Mouse (Mus musculus) heart, embryonic 13.5 days (tissue): ENCODE measurements around the gene Bcl7a. TPM values are rescaled to one million over a fixed set of nuclear protein-coding genes. Genes with fewer than 3 reads are reported as not detected.

ENCODE experiments used
- ATAC-seq: fragments of 200-750 bp; cut with Nextera tagmentation; 2 replicates; pipeline ENCODE4 v1.8.0; 2017; ENCODE audit warnings: moderate TSS enrichment; ENCODE audit not compliant: insufficient number of reproducible peaks, low FRiP score, low TSS enrichment; ENCODE audit errors: extremely low read depth
- H3K27ac ChIP-seq: fragments of 300-500 bp; sonication (generic); replicated peaks from 2 replicates; pipeline ENCODE4 v1.5.1; 2015; ENCODE audit warnings: moderate library complexity, mild to moderate bottlenecking, inconsistent platforms
- H3K27me3 ChIP-seq: fragments of 300-500 bp; sonication (generic); replicated peaks from 2 replicates; pipeline ENCODE4 v1.6.1; 2015; ENCODE audit warnings: mild to moderate bottlenecking, inconsistent platforms
- H3K36me3 ChIP-seq: fragments of 300-500 bp; sonication (generic); 2 replicates; pipeline ENCODE4 v1.6.1; 2015; ENCODE audit warnings: mild to moderate bottlenecking, inconsistent platforms
- H3K4me1 ChIP-seq: fragments of 300-500 bp; sonication (generic); 2 replicates; pipeline ENCODE4 v1.6.1; 2015; ENCODE audit warnings: inconsistent platforms
- H3K4me2 ChIP-seq: fragments of 300-500 bp; sonication (generic); 2 replicates; pipeline ENCODE4 v1.6.1; 2015; ENCODE audit warnings: inconsistent platforms, mild to moderate bottlenecking, moderate library complexity
- H3K4me3 ChIP-seq: fragments of 300-500 bp; sonication (generic); 2 replicates; pipeline ENCODE4 v1.5.1; 2015; ENCODE audit warnings: moderate library complexity, mild to moderate bottlenecking, inconsistent platforms
- H3K9ac ChIP-seq: fragments of 300-500 bp; sonication (generic); 2 replicates; pipeline ENCODE4 v1.6.1; 2015; ENCODE audit warnings: inconsistent platforms, mild to moderate bottlenecking, moderate library complexity
- H3K9me3 ChIP-seq: fragments of 300-500 bp; sonication (generic); 2 replicates; pipeline ENCODE4 v1.6.1; 2016; ENCODE audit warnings: inconsistent platforms
- WGBS: fragments of 180-500 bp; shearing (Covaris S2); methylation state at CpG from one replicate; pipeline ENCODE4 v1.1.7; 2015; ENCODE audit warnings: mixed read lengths; 5-methylcytosine and 5-hydroxymethylcytosine counted together
- polyA plus RNA-seq: library from polyadenylated mRNA; unstranded; fragments of >200 nt; fragmentation: Nextera tagmentation; extraction: Ambion mirVana; gene quantifications from 2 replicates; pipeline ENCODE4 v1.2.1, GENCODE M21; 2015

Gene Bcl7a
- polyA plus RNA-seq = 13.5 and 14.5 TPM in 2 replicates

GRCm38 (mm10) chr5:123343707-123344627 is at the start of gene Bcl7a:
Gene Bcl7a (plus strand): TSS chr5:123343834.
- Histone ChIP-seq H3K4me3 (peak within 1 kb of the TSS; percentile 93), H3K4me2 (peak within 1 kb of the TSS; percentile 91), H3K27ac (peak within 1 kb of the TSS; percentile 98), H3K9me3 (no peaks in the 10 kb centered on the region), H3K4me1 (peaks cover 38% of the 10 kb centered on the region), H3K9ac (peak within 1 kb of the TSS; percentile 95), H3K27me3 (no peaks in the 10 kb centered on the region), H3K36me3 (0 out of 2 replicates have a peak, but pooled peaks cover 4% of the 10 kb centered on the region)
- 1% methylated on average over 69 of the region's 69 CpGs for WGBS
- ATAC-seq = peak; percentile 48; the same call in 1 of the 2 replicates

- Histone ChIP-seq H3K4me2 (no peak overlapping the region), H3K36me3 (no peaks in the 10 kb centered on the region), H3K4me1 (peaks cover 10% of the 10 kb centered on the region), H3K9ac (no peak overlapping the region), H3K9me3 (no peaks in the 10 kb centered on the region), H3K27ac (no peak overlapping the region), H3K27me3 (peaks cover 24% of the 10 kb centered on the region), H3K4me3 (no peak overlapping the region)
- WGBS = 84% methylated on average over 9 of the region's 9 CpGs
- no peak for ATAC-seq
Measured at GRCm38 (mm10) chr5:123294653-123295052, 49.0 kb upstream of the Bcl7a start.

GRCm38 (mm10) chr5:123296224-123296806 is 47.3 kb upstream of the Bcl7a start:
- no peak for ATAC-seq
- Histone ChIP-seq H3K9me3 (no peaks in the 10 kb centered on the region), H3K4me3 (no peak overlapping the region), H3K27ac (no peak overlapping the region), H3K4me2 (peak overlapping the region; percentile 16; the same call in 1 of the 2 replicates), H3K4me1 (peaks cover 25% of the 10 kb centered on the region), H3K9ac (no peak overlapping the region), H3K27me3 (peaks cover 18% of the 10 kb centered on the region), H3K36me3 (no peaks in the 10 kb centered on the region)
- WGBS = 63% methylated on average over 12 of the region's 12 CpGs

- peak overlapping the region; percentile 16; the same call in 1 of the 2 replicates for H3K4me2 ChIP-seq
- H3K36me3 ChIP-seq = no peaks in the 10 kb centered on the region
- H3K4me1 ChIP-seq = peaks cover 34% of the 10 kb centered on the region
- H3K27ac ChIP-seq = no peak overlapping the region
- H3K9me3 ChIP-seq = no peaks in the 10 kb centered on the region
- 52% methylated on average over 22 of the region's 23 CpGs for WGBS
- H3K9ac ChIP-seq = no peak overlapping the region
- no peak for ATAC-seq
- no peak overlapping the region for H3K4me3 ChIP-seq
- peaks cover 18% of the 10 kb centered on the region for H3K27me3 ChIP-seq
Measured at GRCm38 (mm10) chr5:123296972-123297754, 46.5 kb upstream of the Bcl7a start.

- H3K4me2 ChIP-seq = no peak overlapping the region
- H3K9me3 ChIP-seq = no peaks in the 10 kb centered on the region
- H3K4me1 ChIP-seq = peaks cover 40% of the 10 kb centered on the region
- H3K27me3 ChIP-seq = peaks cover 18% of the 10 kb centered on the region
- H3K27ac ChIP-seq = no peak overlapping the region
- no peaks in the 10 kb centered on the region for H3K36me3 ChIP-seq
- no peak for ATAC-seq
- 74% methylated on average over 7 of the region's 7 CpGs for WGBS
- H3K4me3 ChIP-seq = no peak overlapping the region
- no peak overlapping the region for H3K9ac ChIP-seq
Measured at GRCm38 (mm10) chr5:123297830-123298229, 45.8 kb upstream of the Bcl7a start.

- Histone ChIP-seq H3K9ac (no peak overlapping the region), H3K4me2 (no peak overlapping the region), H3K4me3 (no peak overlapping the region), H3K27me3 (peaks cover 18% of the 10 kb centered on the region), H3K9me3 (no peaks in the 10 kb centered on the region), H3K27ac (no peak overlapping the region), H3K36me3 (no peaks in the 10 kb centered on the region), H3K4me1 (peaks cover 42% of the 10 kb centered on the region)
- ATAC-seq = no peak
- 86% methylated on average over 6 of the region's 6 CpGs for WGBS
Measured at GRCm38 (mm10) chr5:123298526-123298925, 45.1 kb upstream of the Bcl7a start.

GRCm38 (mm10) chr5:123300496-123301034 is 43.1 kb upstream of the Bcl7a start:
- 55% methylated on average over 8 of the region's 8 CpGs for WGBS
- Histone ChIP-seq H3K9ac (no peak overlapping the region), H3K36me3 (no peaks in the 10 kb centered on the region), H3K27ac (0 out of 2 replicates have a peak overlapping the region, but pooled peaks have one; percentile 5), H3K4me1 (peaks cover 42% of the 10 kb centered on the region), H3K9me3 (no peaks in the 10 kb centered on the region), H3K4me2 (no peak overlapping the region), H3K4me3 (no peak overlapping the region), H3K27me3 (peaks cover 13% of the 10 kb centered on the region; the same call in 1 of the 2 replicates)
- no peak for ATAC-seq

- Histone ChIP-seq H3K27ac (0 out of 2 replicates have a peak overlapping the region, but pooled peaks have one; percentile 1), H3K9me3 (no peaks in the 10 kb centered on the region), H3K4me3 (no peak overlapping the region), H3K4me2 (no peak overlapping the region), H3K36me3 (no peaks in the 10 kb centered on the region), H3K4me1 (peaks cover 37% of the 10 kb centered on the region), H3K9ac (no peak overlapping the region), H3K27me3 (0 out of 2 replicates have a peak, but pooled peaks cover 4% of the 10 kb centered on the region)
- ATAC-seq = no peak
- WGBS = 68% methylated on average over 20 of the region's 20 CpGs
Measured at GRCm38 (mm10) chr5:123301780-123302521, 41.7 kb upstream of the Bcl7a start.

- Histone ChIP-seq H3K9ac (no peak overlapping the region), H3K4me2 (no peak overlapping the region), H3K27ac (no peak overlapping the region), H3K27me3 (0 out of 2 replicates have a peak, but pooled peaks cover 3% of the 10 kb centered on the region), H3K36me3 (no peaks in the 10 kb centered on the region), H3K4me1 (peaks cover 21% of the 10 kb centered on the region), H3K9me3 (0 out of 2 replicates have a peak, but pooled peaks cover 3% of the 10 kb centered on the region), H3K4me3 (no peak overlapping the region)
- no peak for ATAC-seq
- 74% methylated on average over 18 of the region's 18 CpGs for WGBS
Measured at GRCm38 (mm10) chr5:123307630-123308282, 35.9 kb upstream of the Bcl7a start.

- Histone ChIP-seq H3K4me3 (no peak overlapping the region), H3K27ac (no peak overlapping the region), H3K4me2 (no peak overlapping the region), H3K27me3 (0 out of 2 replicates have a peak, but pooled peaks cover 3% of the 10 kb centered on the region), H3K4me1 (peaks cover 31% of the 10 kb centered on the region), H3K36me3 (no peaks in the 10 kb centered on the region), H3K9ac (no peak overlapping the region), H3K9me3 (0 out of 2 replicates have a peak, but pooled peaks cover 3% of the 10 kb centered on the region)
- ATAC-seq = no peak
- 41% methylated on average over 10 of the region's 10 CpGs for WGBS
Measured at GRCm38 (mm10) chr5:123309816-123310215, 33.8 kb upstream of the Bcl7a start.
